Mouse (Mus musculus) T-helper 1 cell (primary cell): ENCODE measurements around the gene Glmp.
"Not testable (repeated sequence)": the region's sequence is repeated elsewhere in the genome, so short reads cannot be mapped to it uniquely, and the experiment has no call there.

Experiments used
- in situ Hi-C: fragments of 300-600 bp; cut with MboI, MseI; formaldehyde crosslinking; loops from one replicate; pipeline ENCODE4 v1.15.1; 2025; ENCODE audit warnings: high pct_unique_total_duplicates

The Glmp gene

DNA sequence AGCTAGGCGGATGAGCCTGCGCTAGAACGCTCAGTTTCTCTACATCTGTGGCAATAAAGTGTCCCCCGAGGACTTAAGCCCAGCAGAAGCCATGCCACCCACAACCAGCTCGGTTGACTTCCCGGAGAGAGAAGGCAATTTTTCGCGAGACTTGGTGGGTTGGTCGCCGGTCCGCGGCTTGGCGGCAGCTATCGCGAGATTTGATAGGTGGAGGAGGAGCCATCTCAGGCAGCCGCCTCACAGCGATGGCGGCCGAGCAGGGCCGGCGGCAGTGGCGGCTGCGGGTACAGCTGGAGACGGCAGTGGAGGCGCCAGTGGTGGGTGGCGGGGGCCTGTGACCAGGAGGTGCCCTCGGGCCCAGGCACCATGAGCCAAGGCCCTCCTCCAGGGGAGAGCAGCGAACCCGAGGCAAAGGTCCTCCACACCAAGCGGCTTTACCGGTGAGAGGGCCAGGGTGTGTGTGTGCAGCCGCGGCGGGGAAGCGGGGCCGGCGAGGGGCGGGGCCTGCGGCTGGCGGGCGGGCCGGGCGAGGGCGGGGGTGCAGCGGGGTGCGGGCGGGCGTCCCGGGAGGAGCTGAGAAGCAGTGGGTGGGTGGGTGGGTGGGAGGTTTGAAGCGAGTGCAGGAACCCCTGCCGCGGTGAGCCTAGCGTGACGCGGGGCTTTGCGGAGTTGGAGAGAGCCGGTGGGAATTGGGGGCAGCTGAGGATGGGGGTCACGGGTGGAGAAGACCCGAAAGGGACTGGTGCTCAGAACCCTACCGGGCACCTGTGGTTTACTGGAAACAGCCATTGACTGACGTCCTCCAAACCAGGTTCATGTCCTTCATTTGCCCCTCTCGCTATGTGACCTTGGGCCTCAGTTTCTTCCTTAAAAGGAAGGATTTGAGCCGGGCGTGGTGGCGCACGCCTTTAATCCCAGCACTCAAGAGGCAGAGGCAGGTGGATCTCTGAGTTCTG is 11.5 kb downstream of the Glmp start, which contains the start of the genes Tmem79 and Smg5:
Gene Tmem79 (minus strand): TSS at position 91 of the 956 bp plus-strand sequence.
Gene Smg5 (plus strand): TSS at position 203 of the 956 bp plus-strand sequence.
- in situ Hi-C loops: no loop called here

- in situ Hi-C loops: no loop called here
Observed at GRCm38 (mm10) chr3:88337367-88338020, 12.7 kb downstream of the Glmp start.

- in situ Hi-C loops: no loop called here
Observed at GRCm38 (mm10) chr3:88338316-88338715, 13.5 kb downstream of the Glmp start.

- in situ Hi-C loops: no loop called here
Observed at GRCm38 (mm10) chr3:88339006-88339405, 14.2 kb downstream of the Glmp start.

DNA sequence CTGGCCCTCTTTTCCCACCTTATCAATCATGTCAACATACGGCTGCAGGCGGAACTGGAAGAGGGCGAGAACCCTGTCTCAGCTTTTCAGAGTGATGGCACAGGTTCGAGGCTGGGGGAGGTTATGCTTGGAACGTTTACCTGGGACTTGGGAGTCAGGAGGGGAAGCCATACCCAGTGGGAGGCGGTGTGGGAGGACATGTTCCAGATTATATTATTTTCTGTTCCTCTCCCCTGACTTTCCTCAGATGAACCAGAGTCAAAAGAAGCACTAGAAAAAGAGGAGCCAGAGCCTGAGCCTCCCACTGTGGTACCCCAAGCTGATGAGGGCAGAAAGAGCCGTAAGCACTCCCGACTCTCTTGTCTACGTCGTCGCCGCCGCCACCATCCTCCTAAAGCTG is 25.9 kb downstream of the Glmp start:
- in situ Hi-C loops: loop anchor here (10.0 kb wide), 1 partner anchor 344 kb away; no protein-coding TSS in a partner anchor

- in situ Hi-C loops: loop anchor here (10.0 kb wide), 1 partner anchor 342 kb away; no protein-coding TSS in a partner anchor
Observed at GRCm38 (mm10) chr3:88352907-88353306, 28.1 kb downstream of the Glmp start.

- in situ Hi-C loops: loop anchor here (10.0 kb wide), 1 partner anchor 340 kb away; no protein-coding TSS in a partner anchor
Observed at GRCm38 (mm10) chr3:88354396-88355165, 29.8 kb downstream of the Glmp start.

DNA sequence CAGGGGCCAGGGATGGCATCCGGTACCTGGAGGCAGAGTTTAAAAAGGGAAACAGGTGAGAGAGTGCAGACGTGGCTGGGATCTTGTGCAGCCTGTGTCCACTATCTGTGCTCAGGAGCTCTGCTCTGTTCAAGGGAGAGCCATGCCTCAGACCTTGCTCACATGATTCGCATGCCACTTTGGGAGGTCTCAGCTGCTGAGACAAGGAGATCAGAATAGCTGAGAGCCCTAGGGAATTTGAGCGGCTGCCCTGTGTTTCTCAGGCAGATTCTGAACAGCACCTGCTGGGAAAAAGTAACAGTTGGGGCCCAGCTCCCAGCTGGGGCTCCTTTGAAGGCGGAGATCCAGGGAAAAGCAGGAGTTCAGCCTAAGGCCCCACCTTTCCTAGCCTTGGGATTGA is 34.8 kb downstream of the Glmp start:
- in situ Hi-C loops: loop anchor here (10.0 kb wide), 1 partner anchor 335 kb away; no protein-coding TSS in a partner anchor

DNA sequence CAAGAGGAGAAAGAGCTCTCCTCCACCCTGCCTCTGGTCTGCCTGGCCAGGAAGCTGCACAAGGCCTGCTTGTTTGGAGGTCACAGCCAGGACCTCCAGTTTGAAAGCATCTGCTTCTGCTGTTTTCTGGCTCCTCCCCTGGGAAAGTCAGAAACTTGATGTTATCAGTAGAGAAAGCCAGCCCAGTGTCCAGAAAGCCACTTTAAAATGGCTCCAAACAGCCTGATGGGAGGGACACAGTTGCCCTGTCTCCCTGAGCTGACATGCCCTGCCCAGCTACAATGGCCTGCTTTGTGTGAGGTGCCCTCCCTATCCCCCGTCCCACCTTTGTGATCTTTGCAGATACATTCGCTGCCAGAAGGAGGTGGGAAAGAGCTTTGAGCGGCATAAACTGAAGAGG is 35.2 kb downstream of the Glmp start:
- in situ Hi-C loops: loop anchor here (10.0 kb wide), 1 partner anchor 335 kb away; no protein-coding TSS in a partner anchor

- in situ Hi-C loops: no loop called here
Observed at GRCm38 (mm10) chr3:88361096-88361495, 36.3 kb downstream of the Glmp start.

DNA sequence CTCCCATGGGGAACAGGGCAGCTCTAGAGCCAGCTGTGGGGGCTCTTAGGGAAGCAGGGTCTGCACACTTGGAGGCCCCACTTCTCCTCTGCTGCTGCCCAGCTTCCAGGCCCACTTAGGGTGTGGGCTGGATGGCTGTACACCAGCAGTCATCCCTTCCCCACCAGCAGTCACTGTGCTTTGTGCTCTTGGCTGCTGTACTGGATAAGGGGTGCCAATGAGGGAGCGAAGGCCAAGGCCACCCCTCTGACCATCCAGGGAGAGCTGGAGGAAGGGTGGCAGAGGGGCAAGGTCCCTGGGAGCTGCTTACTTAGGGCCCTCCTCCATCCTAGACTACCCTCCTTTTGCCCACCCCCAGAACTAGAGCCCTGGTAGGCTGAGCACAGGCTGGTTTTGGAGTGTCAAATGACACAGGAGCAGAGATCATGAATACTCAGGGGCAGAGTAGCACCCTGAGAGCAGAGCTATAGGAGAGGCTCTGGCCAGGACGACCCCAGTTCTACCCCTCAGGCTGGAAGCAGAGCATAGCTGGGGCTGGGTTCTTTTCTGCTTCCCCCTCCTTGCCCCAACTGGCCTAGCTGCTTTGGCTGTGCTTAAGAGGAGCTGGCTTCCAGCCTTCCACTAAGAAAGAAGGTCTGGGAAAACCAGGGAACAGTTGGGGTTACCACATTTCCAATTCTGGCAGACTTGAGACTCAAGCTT is 36.9 kb downstream of the Glmp start:
- in situ Hi-C loops: no loop called here

- in situ Hi-C loops: no loop called here
Observed at GRCm38 (mm10) chr3:88363700-88364099, 38.9 kb downstream of the Glmp start.

GRCm38 (mm10) chr3:88364337-88364736 is 39.5 kb downstream of the Glmp start, which contains the start of gene Paqr6:
TSS of gene Paqr6 (plus strand) at chr3:88364584.
- in situ Hi-C loops: no loop called here

- in situ Hi-C loops: no loop called here
Observed at GRCm38 (mm10) chr3:88365705-88366361, 41.0 kb downstream of the Glmp start.

- in situ Hi-C loops: not testable (repeated sequence)
Observed at GRCm38 (mm10) chr3:88366830-88367428, 42.1 kb downstream of the Glmp start.

GRCm38 (mm10) chr3:88367517-88367916 is 42.7 kb downstream of the Glmp start:
- in situ Hi-C loops: not testable (repeated sequence)

DNA sequence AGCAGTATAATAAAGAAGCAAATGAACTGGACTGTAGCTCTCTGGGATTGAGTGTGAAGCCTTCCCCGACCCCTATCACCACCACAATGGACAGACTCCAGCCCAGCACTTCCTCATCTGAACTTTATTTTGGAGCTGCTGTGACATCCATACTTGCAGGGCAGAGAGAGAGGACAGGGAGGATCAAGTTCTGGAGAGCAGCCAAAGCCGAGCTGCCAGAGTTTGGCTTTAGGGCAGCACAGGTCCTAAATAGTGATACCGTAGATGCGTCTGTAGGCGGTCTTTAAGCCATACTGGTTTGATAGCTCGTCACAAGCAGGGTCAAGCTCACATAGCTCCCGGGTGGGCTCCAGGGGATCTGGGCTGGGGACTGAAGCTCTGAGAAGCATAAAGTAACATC is 43.7 kb downstream of the Glmp start:
- in situ Hi-C loops: not testable (repeated sequence)

DNA sequence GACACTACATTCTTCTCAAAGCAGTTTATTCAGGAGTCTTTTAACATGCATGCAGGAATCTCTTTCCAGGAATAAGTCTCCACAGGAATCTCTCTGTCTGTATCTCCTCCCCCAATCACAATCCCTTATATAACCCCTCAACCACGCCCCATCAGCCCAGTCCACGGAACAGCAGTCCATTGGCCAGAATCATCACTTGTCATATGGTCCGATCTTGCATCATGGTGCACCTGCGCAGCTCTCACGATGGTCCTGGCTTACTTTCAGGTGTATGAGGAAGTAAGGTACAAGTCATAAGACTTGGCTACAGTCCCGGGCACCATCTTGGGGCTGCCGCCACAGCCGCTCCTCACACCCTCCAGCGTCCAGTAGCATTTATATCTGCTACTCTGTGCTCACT is 47.8 kb downstream of the Glmp start, which contains the start of gene Bglap3:
Gene Bglap3 (minus strand): TSS at position 101 of the 400 bp plus-strand sequence.
- in situ Hi-C loops: not testable (repeated sequence)

DNA sequence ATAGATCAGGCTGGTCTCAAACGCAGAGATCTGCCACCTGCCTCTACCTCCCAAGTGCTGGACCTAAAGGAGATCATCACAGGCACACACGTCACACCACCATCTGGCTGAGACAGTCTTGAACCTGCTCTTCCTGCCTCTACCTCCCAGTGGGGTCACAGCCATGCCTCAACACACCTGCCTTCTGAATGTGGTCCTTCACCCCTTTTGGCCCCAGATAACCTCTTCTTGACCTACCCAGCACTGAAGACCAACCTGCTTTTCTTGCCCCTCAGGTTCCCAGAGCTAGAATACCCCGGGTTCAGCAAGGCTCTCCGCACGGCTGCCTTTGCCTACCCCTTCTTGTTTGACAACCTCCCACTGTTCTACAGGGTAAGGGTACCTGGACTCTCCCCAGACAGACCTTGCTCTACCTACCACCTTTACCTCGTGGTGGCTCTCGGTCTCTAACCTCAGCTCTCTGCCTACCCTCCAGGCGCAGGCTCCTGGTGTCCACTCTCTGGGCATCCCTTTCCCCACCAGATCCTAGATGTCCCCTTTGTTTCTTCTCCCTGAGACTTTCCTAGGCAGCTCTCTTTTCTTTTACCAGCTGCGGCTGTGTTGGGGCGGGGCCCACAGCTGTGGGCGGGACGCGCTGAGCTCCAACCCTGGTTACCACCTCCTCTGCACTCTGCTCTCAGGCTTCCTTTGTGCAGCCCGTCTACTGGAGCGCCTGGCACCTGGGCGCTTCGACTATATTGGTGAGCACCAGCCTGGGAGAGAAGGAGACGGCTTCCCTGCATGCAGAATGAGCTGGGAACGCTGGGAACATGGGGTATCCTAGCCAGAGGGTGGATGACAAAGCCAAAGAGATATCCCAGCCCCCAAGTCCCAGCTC is 51.2 kb downstream of the Glmp start:
- in situ Hi-C loops: not testable (repeated sequence)
